Mouse (Mus musculus) ES-CJ7 (cell line): ENCODE data around the gene Wdr53.
"Not testable (repeated sequence)": the region's sequence is repeated elsewhere in the genome, so short reads cannot be mapped to it uniquely, and the experiment has no call there.

ENCODE experiments used
- DNase-seq: peaks from one replicate; pipeline ENCODE4 v3.0.0; 2011; ENCODE audit warnings: low read depth, low spot score

Gene Wdr53

GRCm38 (mm10) chr16:32246952-32247370 is at the start of gene Wdr53, which contains the start of gene Fbxo45:
Gene Wdr53, plus strand, starts transcription at chr16:32247227.
Gene Fbxo45, minus strand, starts transcription at chr16:32247158.
- DNase-seq, result peak; percentile 96

GRCm38 (mm10) chr16:32200256-32201003 is 46.6 kb upstream of the Wdr53 start:
- no peak for DNase-seq

- DNase-seq, result no peak
Measured at GRCm38 (mm10) chr16:32201004-32201325, 46.1 kb upstream of the Wdr53 start.

GRCm38 (mm10) chr16:32202681-32203080 is 44.3 kb upstream of the Wdr53 start:
- peak; percentile 69 for DNase-seq

- DNase-seq, result peak; percentile 26
Measured at GRCm38 (mm10) chr16:32204902-32205301, 42.1 kb upstream of the Wdr53 start.

GRCm38 (mm10) chr16:32214156-32214555 is 32.9 kb upstream of the Wdr53 start:
- no peak for DNase-seq

GRCm38 (mm10) chr16:32214804-32215576 is 32.0 kb upstream of the Wdr53 start:
- peak; percentile 16 for DNase-seq

GRCm38 (mm10) chr16:32221803-32222202 is 25.2 kb upstream of the Wdr53 start:
- no peak for DNase-seq

GRCm38 (mm10) chr16:32222399-32222798 is 24.6 kb upstream of the Wdr53 start:
- DNase-seq, result no peak

- DNase-seq, result not testable (repeated sequence)
Measured at GRCm38 (mm10) chr16:32232050-32232449, 15.0 kb upstream of the Wdr53 start.

GRCm38 (mm10) chr16:32237930-32238680 is 8.9 kb upstream of the Wdr53 start:
- no peak for DNase-seq

- no peak for DNase-seq
Measured at GRCm38 (mm10) chr16:32239428-32240312, 7.4 kb upstream of the Wdr53 start.

- no peak for DNase-seq
Measured at GRCm38 (mm10) chr16:32243901-32244300, 3.1 kb upstream of the Wdr53 start.

- peak; percentile 67 for DNase-seq
Measured at GRCm38 (mm10) chr16:32246351-32246791, 656 bp upstream of the Wdr53 start.

- DNase-seq, result peak; percentile 25
Measured at GRCm38 (mm10) chr16:32264225-32264624, 17.2 kb downstream of the Wdr53 start.

- DNase-seq, result no peak
Measured at GRCm38 (mm10) chr16:32271291-32271690, 24.3 kb downstream of the Wdr53 start, which contains the start of gene Smco1. Gene Smco1, plus strand, starts transcription at chr16:32271468.

- DNase-seq, result peak; percentile 79
Measured at GRCm38 (mm10) chr16:32273338-32273737, 26.3 kb downstream of the Wdr53 start.

- peak; percentile 27 for DNase-seq
Measured at GRCm38 (mm10) chr16:32275041-32275440, 28.0 kb downstream of the Wdr53 start.

- DNase-seq, result no peak
Measured at GRCm38 (mm10) chr16:32275830-32276229, 28.8 kb downstream of the Wdr53 start.

GRCm38 (mm10) chr16:32277308-32278256 is 30.6 kb downstream of the Wdr53 start, which contains the start of gene Rnf168:
Gene Rnf168, plus strand, starts transcription at chr16:32277459.
- DNase-seq, result peak; percentile 86
